Mouse (Mus musculus): ENCODE measurements at regions not wholly inside any gene's neighbourhood (a gene's known extent, or its start where the extent isn't known, plus 50 kb on each side); places are given as distances from the start of the nearest gene placed in this dataset.

DNA sequence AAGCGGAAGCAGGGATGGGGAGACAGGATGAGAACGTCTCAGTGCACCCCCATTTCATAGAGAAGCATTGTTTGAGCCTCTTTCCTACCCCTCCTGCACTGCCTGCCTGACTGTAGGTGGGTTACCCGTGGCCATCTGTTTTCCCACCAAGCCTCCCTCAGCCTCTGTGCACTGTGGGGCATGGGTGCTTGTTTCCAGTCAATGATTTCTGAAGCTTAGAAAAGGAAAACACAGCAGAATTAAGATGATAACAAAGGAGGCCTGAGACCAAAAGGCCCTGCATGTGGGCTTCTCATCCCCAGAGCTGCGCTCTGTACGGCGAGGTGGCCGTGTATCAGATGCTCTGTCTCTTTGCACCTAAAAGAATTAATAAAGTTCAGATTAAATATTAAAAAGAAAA is 92.9 kb upstream of the Pabpc6 start:
- TF ChIP-seq POLR2A (IDR thresholded peaks at IDR 0.05; ENCODE audit: borderline replicate concordance, extremely low read depth, low read depth, low read length) (no peak), CTCF (IDR thresholded peaks at IDR 0.05; ENCODE audit: insufficient read depth, low read length) (no peak)

Data from lung, adult 2 months (tissue).